Mouse (Mus musculus) MEL (cell line): ENCODE results near the gene Gm960. TPM values are rescaled to one million over a fixed set of nuclear protein-coding genes. Genes with fewer than 3 reads are reported as not detected.

Experiments
- DNase-seq: peaks from one replicate; pipeline ENCODE4 v3.0.0; 2011; ENCODE audit warnings: low read depth, low spot score
- H3K27ac ChIP-seq: 2 replicates; pipeline ENCODE4 v1.5.1; 2012; ENCODE audit warnings: low read depth, mild to moderate bottlenecking, control low read depth, low read length, moderate library complexity; ENCODE audit not compliant: control insufficient read depth
- H3K27me3 ChIP-seq, 2 experiments: fragments of 150-350 bp in 1 of 2; sonication (generic) in 1 of 2; 2 replicates each; pipeline ENCODE4 v1.6.1; 2012; ENCODE audit warnings: low read length in 2 of 2, mild to moderate bottlenecking in 2 of 2, improper control_type of control experiment in 1 of 2, moderate library complexity in 1 of 2; ENCODE audit not compliant: insufficient read depth in 2 of 2, control insufficient read depth in 1 of 2
- H3K36me3 ChIP-seq, 2 experiments: 2 replicates each; pipeline ENCODE4 v1.6.1; 2012 to 2014; ENCODE audit warnings: low read length in 2 of 2, improper control_type of control experiment in 1 of 2, inconsistent platforms in 1 of 2, mild to moderate bottlenecking in 1 of 2; ENCODE audit not compliant: insufficient read depth in 2 of 2, control insufficient read depth in 1 of 2
- H3K4me1 ChIP-seq, 2 experiments: fragments of 150-350 bp in 1 of 2; sonication (generic) in 1 of 2; 2 replicates each; pipeline ENCODE4 v1.6.1; 2012; ENCODE audit warnings: low read length in 2 of 2, improper control_type of control experiment in 1 of 2, mild to moderate bottlenecking in 1 of 2; ENCODE audit not compliant: insufficient read depth in 2 of 2, control insufficient read depth in 1 of 2
- H3K4me3 ChIP-seq, 2 experiments: fragments of 150-350 bp in 1 of 2; sonication (generic) in 1 of 2; 2 replicates each; pipeline ENCODE4 v1.5.1; 2012; ENCODE audit warnings: low read depth in 2 of 2, low read length in 2 of 2, mild to moderate bottlenecking in 2 of 2, moderate library complexity in 2 of 2, control low read depth in 1 of 2, improper control_type of control experiment in 1 of 2; ENCODE audit not compliant: control insufficient read depth in 1 of 2, insufficient read depth in 1 of 2
- H3K79me2 ChIP-seq: 2 replicates; pipeline ENCODE4 v1.6.1; 2012; ENCODE audit warnings: mild to moderate bottlenecking, low read length, moderate library complexity; ENCODE audit not compliant: control insufficient read depth, poor library complexity, insufficient read depth
- H3K9ac ChIP-seq: 2 replicates; pipeline ENCODE4 v1.6.1; 2012; ENCODE audit warnings: low read depth, mild to moderate bottlenecking, control low read depth, low read length, moderate library complexity; ENCODE audit not compliant: control insufficient read depth, poor library complexity, severe bottlenecking
- H3K9me3 ChIP-seq: fragments of 150-350 bp; sonication (generic); replicated peaks from 2 replicates; pipeline ENCODE4 v1.6.1; 2012; ENCODE audit warnings: mild to moderate bottlenecking, low read length, improper control_type of control experiment, moderate library complexity; ENCODE audit not compliant: insufficient read depth
- BHLHE40 ChIP-seq: IDR thresholded peaks from 2 replicates; pipeline ENCODE4 v1.6.1; 2012; ENCODE audit warnings: low read depth, mild to moderate bottlenecking, inconsistent platforms, low read length, improper control_type of control experiment, borderline replicate concordance
- CHD1 ChIP-seq: IDR thresholded peaks from 2 replicates; pipeline ENCODE4 v1.6.1; 2012; ENCODE audit warnings: low read depth, mild to moderate bottlenecking, inconsistent platforms, low read length, improper control_type of control experiment
- EP300 ChIP-seq, 2 experiments: IDR thresholded peaks; 2 replicates each; pipeline ENCODE4 v1.6.1; 2011; ENCODE audit warnings: improper control_type of control experiment in 2 of 2, low read length in 2 of 2, low read depth in 1 of 2, mild to moderate bottlenecking in 1 of 2
- ETS1 ChIP-seq: IDR thresholded peaks from 2 replicates; pipeline ENCODE4 v1.6.1; 2012; ENCODE audit warnings: low read depth, mild to moderate bottlenecking, inconsistent platforms, low read length, improper control_type of control experiment, moderate library complexity
- GABPA ChIP-seq: IDR thresholded peaks from 2 replicates; pipeline ENCODE4 v1.6.1; 2012; ENCODE audit warnings: low read depth, mild to moderate bottlenecking, inconsistent platforms, low read length, improper control_type of control experiment, moderate library complexity
- JUND ChIP-seq: IDR thresholded peaks from 2 replicates; pipeline ENCODE4 v1.6.1; 2011; ENCODE audit warnings: low read depth, mild to moderate bottlenecking, improper control_type of control experiment, low read length
- KAT2A ChIP-seq: conservative IDR thresholded peaks from 2 replicates; pipeline ENCODE4 v1.6.1; 2012; ENCODE audit warnings: low read depth, low read length, improper control_type of control experiment, inconsistent platforms
- MAFK ChIP-seq: IDR thresholded peaks from 2 replicates; pipeline ENCODE4 v1.6.1; 2011; ENCODE audit warnings: low read depth, mild to moderate bottlenecking, low read length, improper control_type of control experiment, borderline replicate concordance
- MAZ ChIP-seq: IDR thresholded peaks from 2 replicates; pipeline ENCODE4 v1.6.1; 2012; ENCODE audit warnings: low read depth, mild to moderate bottlenecking, inconsistent platforms, low read length, improper control_type of control experiment
- MYB ChIP-seq: IDR thresholded peaks from 2 replicates; pipeline ENCODE4 v1.6.1; 2011; ENCODE audit warnings: mild to moderate bottlenecking, low read depth, low read length, improper control_type of control experiment
- MYC ChIP-seq: IDR thresholded peaks from 2 replicates; pipeline ENCODE4 v1.6.1; 2011; ENCODE audit warnings: low read depth, mild to moderate bottlenecking, low read length, improper control_type of control experiment, moderate library complexity
- NELFE ChIP-seq: IDR thresholded peaks from 2 replicates; pipeline ENCODE4 v1.6.1; 2011; ENCODE audit warnings: low read depth, low read length, improper control_type of control experiment
- POLR2A ChIP-seq, 2 experiments: IDR thresholded peaks; 2 replicates each; pipeline ENCODE4 v1.6.1; 2011 to 2012; ENCODE audit warnings: low read length in 2 of 2, mild to moderate bottlenecking in 2 of 2, control low read depth in 1 of 2, improper control_type of control experiment in 1 of 2, low read depth in 1 of 2, moderate library complexity in 1 of 2; ENCODE audit not compliant: control insufficient read depth in 1 of 2, insufficient read depth in 1 of 2, poor library complexity in 1 of 2
- POLR2AphosphoS2 ChIP-seq: IDR thresholded peaks from 2 replicates; pipeline ENCODE4 v1.6.1; 2011; ENCODE audit warnings: low read length, improper control_type of control experiment
- RAD21 ChIP-seq: IDR thresholded peaks from 2 replicates; pipeline ENCODE4 v1.6.1; 2011; ENCODE audit warnings: mild to moderate bottlenecking, low read depth, low read length, improper control_type of control experiment
- RCOR1 ChIP-seq: IDR thresholded peaks from 2 replicates; pipeline ENCODE4 v1.6.1; 2012; ENCODE audit warnings: low read depth, mild to moderate bottlenecking, inconsistent platforms, low read length, improper control_type of control experiment
- SIN3A ChIP-seq: IDR thresholded peaks from 2 replicates; pipeline ENCODE4 v1.6.1; 2012; ENCODE audit warnings: low read length, improper control_type of control experiment, inconsistent platforms
- TBP ChIP-seq: IDR thresholded peaks from 2 replicates; pipeline ENCODE4 v1.8.0; 2011; ENCODE audit warnings: low read depth, low read length, improper control_type of control experiment
- UBTF ChIP-seq: IDR thresholded peaks from 2 replicates; pipeline ENCODE4 v1.6.1; 2012; ENCODE audit warnings: low read depth, mild to moderate bottlenecking, inconsistent platforms, low read length, improper control_type of control experiment, moderate library complexity, borderline replicate concordance; ENCODE audit not compliant: insufficient read depth
- USF1 ChIP-seq: IDR thresholded peaks from 2 replicates; pipeline ENCODE4 v1.6.1; 2014; ENCODE audit warnings: low read depth, mild to moderate bottlenecking, inconsistent platforms, low read length, improper control_type of control experiment, moderate library complexity
- ZC3H11A ChIP-seq: IDR thresholded peaks from 2 replicates; pipeline ENCODE4 v1.6.1; 2012; ENCODE audit warnings: low read depth, mild to moderate bottlenecking, inconsistent platforms, low read length, improper control_type of control experiment
- ZKSCAN1 ChIP-seq: IDR thresholded peaks from 2 replicates; pipeline ENCODE4 v1.6.1; 2012; ENCODE audit warnings: low read depth, mild to moderate bottlenecking, inconsistent platforms, low read length, improper control_type of control experiment, moderate library complexity
- ZMIZ1 ChIP-seq: IDR thresholded peaks from 2 replicates; pipeline ENCODE4 v1.6.1; 2012; ENCODE audit warnings: low read depth, mild to moderate bottlenecking, inconsistent platforms, low read length, improper control_type of control experiment, moderate library complexity
- polyA plus RNA-seq, 2 experiments: library from polyadenylated mRNA; stranded (reverse) in 1 of 2; unstranded in 1 of 2; fragments of >175 nt in 1 of 2; fragments of >200 nt in 1 of 2; gene quantifications; 2 replicates each; pipeline versions ENCODE4 v1.2.1 to v1.2.4; 2012; ENCODE audit warnings: low replicate concordance in 2 of 2, low read depth in 1 of 2; ENCODE audit not compliant: insufficient read length in 2 of 2, insufficient read depth in 1 of 2, missing spikeins in 1 of 2
- total RNA-seq: library from RNA; depleted of rRNA; stranded (reverse); fragments of 300-350 nt; gene quantifications from 2 replicates; pipeline ENCODE4 v1.2.3, GENCODE M21; 2012

Gm960 gene
- total and polyA plus RNA-seq, 3 experiments = 2.1 to 2.3 TPM; not detected in 1

- H3K27ac ChIP-seq = no peak overlapping the region
- no peak overlapping the region for H3K4me3 ChIP-seq
- no peaks in the 10 kb centered on the region for H3K27me3 ChIP-seq
- no peaks in the 10 kb centered on the region for H3K9me3 ChIP-seq
- no peaks in the 10 kb centered on the region for H3K79me2 ChIP-seq
- no peaks in the 10 kb centered on the region for H3K4me1 ChIP-seq
- no peaks in the 10 kb centered on the region for H3K36me3 ChIP-seq
- no peak for DNase-seq
- TF ChIP-seq CHD1 (no peak), NELFE (no peak), ZMIZ1 (no peak), MAZ (no peak), USF1 (no peak), BHLHE40 (no peak), MYB (no peak)
- H3K9ac ChIP-seq = no peak overlapping the region
Observed at GRCm38 (mm10) chr19:4733052-4733451, 34.6 kb upstream of the Gm960 start.

DNA sequence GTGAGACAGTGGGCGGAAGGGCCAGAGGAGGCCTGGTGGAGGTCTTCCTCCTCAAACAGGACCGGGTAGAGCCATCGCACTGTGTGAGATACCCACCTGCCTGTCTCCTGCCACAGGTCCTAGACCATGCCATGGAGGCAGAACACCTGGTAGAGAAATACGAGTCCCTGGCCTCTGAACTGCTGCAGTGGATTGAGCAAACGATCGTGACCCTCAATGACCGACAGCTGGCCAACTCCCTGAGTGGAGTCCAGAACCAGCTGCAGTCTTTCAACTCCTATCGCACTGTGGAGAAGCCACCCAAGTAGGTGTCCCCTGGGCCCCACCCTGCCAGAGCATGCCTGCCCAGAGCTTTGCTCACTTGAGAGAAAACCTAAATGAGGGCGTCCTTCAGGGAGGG, 30.7 kb upstream of the Gm960 start:
- H3K4me3 ChIP-seq = no peak overlapping the region
- no peaks in the 10 kb centered on the region for H3K4me1 ChIP-seq
- H3K36me3 ChIP-seq = no peaks in the 10 kb centered on the region
- H3K9ac ChIP-seq = no peak overlapping the region
- no peak overlapping the region for H3K27ac ChIP-seq
- DNase-seq = no peak
- TF ChIP-seq POLR2AphosphoS2 (no peak), POLR2A (IDR thresholded peaks at IDR 0.05; ENCODE audit: control insufficient read depth in 1 of 2, insufficient read depth in 1 of 2, low read depth in 1 of 2, low read length in 2 of 2, poor library complexity in 1 of 2) (no peak), MYB (no peak), SIN3A (no peak), EP300 (IDR thresholded peaks at IDR 0.05; ENCODE audit: low read depth in 1 of 2, low read length in 2 of 2) (no peak), JUND (no peak), ZKSCAN1 (no peak), GABPA (no peak), RAD21 (no peak), MYC (no peak), KAT2A (no peak), ZC3H11A (no peak), MAFK (no peak), RCOR1 (no peak), UBTF (no peak), ETS1 (no peak), TBP (no peak)
- H3K79me2 ChIP-seq = no peaks in the 10 kb centered on the region
- H3K9me3 ChIP-seq = no peaks in the 10 kb centered on the region
- H3K27me3 ChIP-seq = no peaks in the 10 kb centered on the region
